Mouse (Mus musculus) embryo, embryonic 10 days (tissue): Measurements from ENCODE around the gene Cmtm2a.
"Not testable (repeated sequence)": the region's sequence is repeated elsewhere in the genome, so short reads cannot be mapped to it uniquely, and the experiment has no call there.

Source experiments
- DNase-seq: peaks from one replicate; pipeline ENCODE4 v3.0.0-alpha.2; 2015; ENCODE audit warnings: low spot score

Gene Cmtm2a

GRCm38 (mm10) chr8:104293081-104293480 is at the start of gene Cmtm2a:
Cmtm2a (minus strand) TSS chr8:104293181.
- DNase-seq: not testable (repeated sequence)

- no peak for DNase-seq
Observed at GRCm38 (mm10) chr8:104342426-104342825, 49.4 kb upstream of the Cmtm2a start.

GRCm38 (mm10) chr8:104341678-104342077 is 48.7 kb upstream of the Cmtm2a start:
- DNase-seq: no peak

GRCm38 (mm10) chr8:104341106-104341561 is 48.2 kb upstream of the Cmtm2a start:
- DNase-seq: peak; percentile 82

- peak; percentile 86 for DNase-seq
Observed at GRCm38 (mm10) chr8:104340233-104341105, 47.5 kb upstream of the Cmtm2a start.

- DNase-seq: no peak
Observed at GRCm38 (mm10) chr8:104339983-104340232, 46.9 kb upstream of the Cmtm2a start.

GRCm38 (mm10) chr8:104339229-104339982 is 46.4 kb upstream of the Cmtm2a start, which contains the start of gene Cmtm3:
Cmtm3 (plus strand) TSS chr8:104339410.
- peak; percentile 16 for DNase-seq

- DNase-seq: no peak
Observed at GRCm38 (mm10) chr8:104337890-104338289, 44.9 kb upstream of the Cmtm2a start.

- DNase-seq: no peak
Observed at GRCm38 (mm10) chr8:104336806-104337205, 43.8 kb upstream of the Cmtm2a start.

GRCm38 (mm10) chr8:104334196-104334595 is 41.2 kb upstream of the Cmtm2a start:
- no peak for DNase-seq

GRCm38 (mm10) chr8:104333786-104334185 is 40.8 kb upstream of the Cmtm2a start:
- no peak for DNase-seq

- no peak for DNase-seq
Observed at GRCm38 (mm10) chr8:104332665-104333631, 40.0 kb upstream of the Cmtm2a start.

GRCm38 (mm10) chr8:104321930-104322329 is 28.9 kb upstream of the Cmtm2a start, which contains the start of gene Cmtm2b:
Cmtm2b (plus strand) TSS chr8:104322230.
- DNase-seq: not testable (repeated sequence)

- not testable (repeated sequence) for DNase-seq
Observed at GRCm38 (mm10) chr8:104321267-104321666, 28.3 kb upstream of the Cmtm2a start, which contains the start of gene Gm11020. Gm11020 (plus strand) TSS chr8:104321567.

- no peak for DNase-seq
Observed at GRCm38 (mm10) chr8:104313311-104313710, 20.3 kb upstream of the Cmtm2a start.

GRCm38 (mm10) chr8:104312023-104312422 is 19.0 kb upstream of the Cmtm2a start:
- DNase-seq: not testable (repeated sequence)

GRCm38 (mm10) chr8:104309441-104310155 is 16.6 kb upstream of the Cmtm2a start, which contains the start of the genes Gm45711 and Cmtm1:
Gm45711 (minus strand) TSS chr8:104310081.
Cmtm1 (minus strand) TSS chr8:104310145.
- DNase-seq: not testable (repeated sequence)

- not testable (repeated sequence) for DNase-seq
Observed at GRCm38 (mm10) chr8:104308341-104308740, 15.4 kb upstream of the Cmtm2a start.

GRCm38 (mm10) chr8:104304962-104305361 is 12.0 kb upstream of the Cmtm2a start:
- DNase-seq: no peak

GRCm38 (mm10) chr8:104302536-104302935 is 9.6 kb upstream of the Cmtm2a start:
- DNase-seq: not testable (repeated sequence)

GRCm38 (mm10) chr8:104301577-104301976 is 8.6 kb upstream of the Cmtm2a start:
- DNase-seq: peak; percentile 44
